Mouse (Mus musculus) frontal cortex, postnatal 14 days (tissue): ENCODE results near the gene Tspan3.
A peak's percentile ranks its signal among the peaks of the same experiment; 100 is the strongest.

ENCODE experiments used
- DNase-seq, 2 experiments: peaks; one replicate each; pipeline ENCODE4 v3.0.0; 2022; ENCODE audit warnings: low spot score in 2 of 2

Gene Tspan3

DNA sequence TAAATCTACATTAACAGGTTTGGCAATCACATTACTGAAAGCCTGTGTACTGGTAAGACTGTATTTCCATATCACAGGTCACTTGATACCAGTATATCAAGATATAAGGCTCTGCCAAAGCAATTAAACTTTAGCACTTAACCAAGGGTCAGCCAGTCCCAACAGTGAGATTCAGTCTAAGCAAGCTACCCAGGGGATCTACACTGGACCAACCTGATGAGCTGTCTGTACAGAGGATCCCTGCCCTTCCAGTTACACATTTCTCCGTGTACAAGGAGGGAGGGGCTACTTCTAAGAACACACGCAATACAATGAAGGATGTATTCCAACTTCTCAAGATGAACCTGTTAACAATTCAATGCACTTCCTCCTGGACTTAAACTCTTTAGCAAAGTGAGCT lies 7.2 kb downstream of the Tspan3 start:
- no peak for DNase-seq

DNA sequence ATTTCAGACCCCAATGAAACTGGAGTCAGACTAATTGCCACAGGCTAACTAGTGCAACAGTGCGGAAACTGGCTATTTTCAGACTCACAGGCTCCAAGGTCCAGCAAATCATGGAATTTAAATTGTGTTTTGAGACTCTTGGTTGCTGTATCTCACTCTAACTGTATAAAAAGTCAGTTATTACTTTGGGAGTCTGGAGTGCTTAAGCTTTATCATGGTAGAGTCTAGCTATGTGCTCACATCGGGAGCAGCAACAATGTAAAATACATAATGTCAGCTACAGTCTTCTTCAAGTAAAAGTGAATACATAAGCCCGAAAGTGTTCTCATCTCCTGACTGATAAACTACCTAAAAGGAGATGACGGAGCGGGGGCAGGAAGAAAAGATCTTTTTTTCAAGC lies 10.7 kb downstream of the Tspan3 start:
- no peak for DNase-seq

GRCm38 (mm10) chr9:56152482-56153007 lies 12.7 kb downstream of the Tspan3 start:
- DNase-seq = no peak

GRCm38 (mm10) chr9:56151745-56152481 lies 13.4 kb downstream of the Tspan3 start:
- no peak for DNase-seq

- no peak for DNase-seq
Measured at GRCm38 (mm10) chr9:56146326-56146923, 18.9 kb downstream of the Tspan3 start.

- no peak for DNase-seq
Measured at GRCm38 (mm10) chr9:56144366-56145003, 20.8 kb downstream of the Tspan3 start.

DNA sequence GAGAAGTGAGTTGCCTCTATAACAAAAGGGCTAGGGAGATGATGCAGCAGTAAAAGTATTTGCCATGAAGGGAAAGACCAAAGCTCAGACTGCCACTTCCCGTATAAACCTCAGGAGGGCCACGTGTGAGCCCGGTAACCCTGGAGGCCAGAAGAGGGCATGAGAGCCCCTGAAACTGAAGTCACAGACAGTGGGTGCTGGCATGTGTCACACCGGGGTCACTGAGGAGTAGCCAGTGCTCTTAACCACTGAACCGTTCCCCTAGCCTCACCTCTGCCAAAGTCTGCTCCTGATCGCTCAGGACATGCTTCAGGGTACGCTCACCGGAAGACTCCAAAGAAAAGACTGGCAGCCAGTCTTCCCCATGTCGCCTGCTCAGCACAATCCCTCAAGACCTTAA lies 23.5 kb downstream of the Tspan3 start:
- no peak for DNase-seq

GRCm38 (mm10) chr9:56135590-56136197 lies 29.6 kb downstream of the Tspan3 start:
- no peak for DNase-seq

- DNase-seq = no peak
Measured at GRCm38 (mm10) chr9:56134614-56135013, 30.7 kb downstream of the Tspan3 start.

DNA sequence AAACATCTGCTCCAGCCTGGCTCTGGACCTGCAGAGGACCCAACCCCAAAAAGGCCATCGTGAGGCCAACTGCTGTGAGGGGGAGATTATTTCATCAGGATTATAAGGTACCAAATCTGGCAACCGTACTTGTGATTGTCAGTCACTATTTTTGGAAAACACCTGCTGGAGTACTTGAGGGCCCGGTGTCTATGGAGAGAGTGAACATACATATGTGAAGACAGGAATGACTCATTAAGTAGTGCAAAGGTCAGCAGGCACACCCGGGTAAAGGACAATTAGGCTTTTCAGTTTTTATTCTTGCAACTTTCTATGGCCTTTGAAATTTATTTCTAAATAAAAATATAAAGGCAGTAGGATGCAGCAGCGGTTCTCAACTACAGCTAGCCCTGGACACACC lies 31.3 kb downstream of the Tspan3 start:
- no peak for DNase-seq

GRCm38 (mm10) chr9:56131813-56132525 lies 33.3 kb downstream of the Tspan3 start:
- DNase-seq = no peak

GRCm38 (mm10) chr9:56130536-56130935 lies 34.7 kb downstream of the Tspan3 start:
- no peak for DNase-seq

- no peak for DNase-seq
Measured at GRCm38 (mm10) chr9:56129951-56130350, 35.3 kb downstream of the Tspan3 start.

- DNase-seq = no peak
Measured at GRCm38 (mm10) chr9:56128331-56128730, 36.9 kb downstream of the Tspan3 start.

DNA sequence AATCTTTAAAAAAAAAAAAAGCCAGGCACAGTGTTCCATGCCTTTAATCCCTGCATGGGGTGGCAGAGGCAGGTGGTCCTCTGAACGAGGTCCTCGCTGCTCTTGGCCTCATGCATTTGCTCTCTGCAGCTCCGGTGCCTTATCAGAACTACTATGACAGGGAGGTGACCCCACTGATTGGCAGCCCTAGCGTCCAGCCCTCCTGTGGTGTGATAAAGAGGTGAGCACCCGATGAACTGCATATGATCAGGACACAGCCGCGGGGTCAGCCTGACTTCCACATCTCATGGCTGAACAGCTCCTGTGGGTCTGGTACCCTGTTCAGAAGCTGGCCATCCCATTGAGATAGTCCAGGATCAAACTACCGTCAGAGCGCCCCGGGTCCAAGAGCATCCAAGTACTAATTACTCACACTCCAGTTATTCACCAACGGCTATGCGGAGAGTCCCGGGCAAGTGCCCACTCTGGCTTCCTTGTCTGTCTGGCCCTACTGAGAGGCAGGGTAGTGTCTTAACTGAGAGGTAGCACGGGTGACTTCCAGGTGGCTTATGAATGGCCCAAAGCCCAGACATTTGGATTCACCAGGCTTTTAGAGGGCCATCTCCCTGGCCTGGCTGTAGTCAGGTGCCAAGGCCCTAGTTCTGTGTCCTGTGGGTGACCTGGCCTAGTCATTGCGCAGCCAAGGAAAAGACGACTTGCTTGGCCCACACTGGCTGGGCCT lies 38.7 kb downstream of the Tspan3 start:
- no peak for DNase-seq

GRCm38 (mm10) chr9:56124561-56124960 lies 40.7 kb downstream of the Tspan3 start:
- no peak for DNase-seq

DNA sequence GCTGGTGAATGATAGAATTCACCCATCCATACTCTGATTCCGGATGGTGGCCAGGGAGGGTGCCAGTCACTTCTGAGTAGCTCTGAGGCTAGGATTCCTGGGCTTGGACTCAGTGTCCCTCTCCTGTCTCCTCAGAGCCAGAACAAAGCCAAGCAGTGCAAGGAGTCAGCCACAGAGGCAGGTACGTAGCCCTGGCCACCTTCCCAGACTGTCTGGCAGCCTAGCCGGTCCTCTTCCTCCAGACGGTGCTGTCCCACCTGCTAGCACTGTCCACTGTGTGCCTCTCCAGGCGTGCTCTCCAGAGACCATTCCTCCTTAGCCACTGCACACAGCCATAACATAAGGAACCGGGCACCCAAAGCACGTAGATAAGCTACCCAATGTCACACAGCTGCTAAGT lies 41.7 kb downstream of the Tspan3 start:
- DNase-seq = no peak

DNA sequence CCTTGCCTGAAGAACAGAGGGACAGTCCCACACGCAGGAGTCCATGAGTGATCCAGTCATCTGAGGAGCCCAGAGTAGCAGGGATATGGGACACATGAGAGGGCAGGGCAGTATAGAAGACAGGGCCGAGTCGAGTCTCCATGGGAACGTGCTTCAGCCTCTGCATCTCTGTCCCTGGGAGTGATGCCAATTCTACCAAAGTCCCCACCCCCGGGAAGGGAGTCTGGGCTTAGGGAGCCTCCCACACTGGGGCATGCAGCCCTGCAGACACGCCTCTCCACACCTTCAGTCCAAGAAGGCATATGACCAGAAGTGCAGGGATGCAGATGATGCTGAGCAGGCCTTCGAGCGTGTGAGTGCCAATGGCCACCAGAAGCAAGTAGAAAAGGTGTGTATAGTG lies 42.3 kb downstream of the Tspan3 start:
- no peak for DNase-seq

DNA sequence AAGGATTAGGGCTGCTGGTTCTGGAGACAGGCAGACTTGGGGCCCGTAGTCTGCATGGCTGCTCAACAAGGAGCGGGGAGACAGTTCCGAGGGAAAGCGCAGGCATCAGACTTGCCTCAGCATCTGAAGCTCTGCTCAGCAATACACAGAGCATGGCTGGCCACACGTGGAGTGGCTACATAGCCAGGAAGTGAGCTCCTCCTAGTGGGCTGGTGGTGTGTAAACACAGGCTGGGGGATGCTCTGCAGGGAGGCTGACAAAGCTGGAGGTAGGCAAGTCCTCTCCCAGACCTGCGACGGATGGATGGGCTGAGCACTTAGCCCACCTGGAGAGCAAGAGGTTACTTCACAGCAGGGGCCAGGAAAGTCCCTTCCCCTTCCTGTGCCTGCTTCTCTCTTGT lies 44.2 kb downstream of the Tspan3 start:
- peak in 1 of 2 experiments; percentile 51 for DNase-seq

- no peak for DNase-seq
Measured at GRCm38 (mm10) chr9:56119651-56120050, 45.6 kb downstream of the Tspan3 start.

DNA sequence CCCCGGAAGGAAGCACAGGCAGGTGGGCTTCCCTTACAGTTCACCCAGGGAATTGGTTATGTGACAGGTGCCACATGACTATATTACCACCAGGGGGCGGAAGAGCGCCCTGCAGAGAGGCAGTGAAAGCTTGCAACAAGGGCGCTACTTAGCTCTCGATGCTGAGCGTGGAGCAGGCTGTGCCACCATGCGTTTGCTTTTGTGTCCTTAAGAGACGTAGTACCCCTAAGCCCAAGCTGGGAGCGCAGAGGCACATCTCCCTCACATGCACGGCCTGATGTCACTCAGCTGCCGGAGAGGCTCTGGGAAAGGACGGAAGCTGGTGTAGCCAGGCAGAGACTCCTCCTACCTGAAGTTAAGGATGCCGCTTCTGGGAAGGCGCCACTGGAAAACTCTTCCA lies 46.7 kb downstream of the Tspan3 start:
- peak; percentile 57 to 67 for DNase-seq
